ENCODE assay signal across 8 mouse cellular contexts in the genomic region with DNA sequence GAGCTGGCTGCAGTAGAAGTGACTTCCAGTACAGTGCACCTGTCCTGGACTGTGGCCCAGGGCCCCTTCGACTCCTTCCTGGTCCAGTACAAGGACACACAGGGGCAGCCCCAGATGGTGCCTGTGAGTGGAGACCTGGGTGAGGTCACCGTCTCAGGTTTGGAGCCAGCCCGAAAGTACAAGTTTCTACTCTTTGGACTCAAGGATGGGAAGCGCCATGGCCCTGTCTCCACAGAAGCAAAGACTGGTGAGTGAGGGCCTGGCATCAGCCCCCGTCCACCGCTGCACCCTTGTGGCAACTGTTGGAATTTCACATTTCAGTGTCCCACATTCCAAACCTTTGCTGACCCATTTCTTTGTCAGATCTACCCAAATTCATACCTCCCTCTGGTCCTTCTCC. TPM values are rescaled to one million over a fixed set of nuclear protein-coding genes. Genes with fewer than 3 reads are reported as not detected.
DNase-seq lines count a peak whose midpoint lies in the region; ATAC-seq lines count a peak whose summit lies in the region.

No protein-coding gene starts in this region.

- ATAC-seq in megakaryocyte, adult 5-6 weeks (ENCODE audit: poor library complexity, severe bottlenecking): 0 out of 2 replicates have a peak, but pooled peaks have one; percentile 52

- DNase-seq in gastrocnemius, adult 18-20 months (ENCODE audit: low spot score): peak; percentile 59
- no peak for DNase-seq in gastrocnemius, adult 8-10 months (ENCODE audit: low spot score in 2 of 2)
- peak; percentile 34 for DNase-seq in ES-CJ7 (ENCODE audit: low read depth, low spot score)
- peak; percentile 44 for DNase-seq in cerebellum, adult 9-11 months
- DNase-seq in heart, adult 9 months (ENCODE audit: low spot score in 2 of 2): peak; percentile 35 to 64
- peak; percentile 20 for DNase-seq in layer of hippocampus, adult 9-10 months (ENCODE audit: low spot score)
- DNase-seq in thymus, postnatal 0 days (ENCODE audit: low spot score): peak; percentile 15

RNA-seq across cellular contexts. Expression of a gene that starts 30.7 kb away (rescaled TPM):
- 10 to 100 TPM in 1 of 2 experiments, 1 to 10 TPM in 1; 4.3 to 11.7 TPM for total RNA-seq in gastrocnemius, adult 18-20 months (2021)
- total RNA-seq in gastrocnemius, adult 8-10 months (2022): 10 to 100 TPM in 1 of 4 experiments, 1 to 10 TPM in 3; 1.3 to 10.9 (median 4.9) TPM
- total RNA-seq in megakaryocyte, adult 5-6 weeks (2015): 0.52 and 1.7 TPM in 2 replicates
- 0.37 TPM in 1 of 2 replicates, not detected in the other for total RNA-seq in megakaryocyte, adult 5-6 weeks (2017)
- 0.32 and 0.49 TPM in 2 replicates for polyA plus RNA-seq in thymus, postnatal 0 days (2015; fragmentation: Nextera tagmentation; extraction: Ambion mirVana)

RNA-seq across cellular contexts. Expression of a gene that starts 42.6 kb away (rescaled TPM):
- total RNA-seq in gastrocnemius, adult 18-20 months (2021): 10 to 100 TPM; 28.3 to 32.8 TPM
- 10 to 100 TPM; 18.1 to 27.4 (median 23.3) TPM for total RNA-seq in gastrocnemius, adult 8-10 months (2022)
- 0.02 and 0.04 TPM in 2 replicates for total RNA-seq in megakaryocyte, adult 5-6 weeks (2015)
- total RNA-seq in megakaryocyte, adult 5-6 weeks (2017): under 0.01 and 0.08 TPM in 2 replicates
- polyA plus RNA-seq in thymus, postnatal 0 days (2015; fragmentation: Nextera tagmentation; extraction: Ambion mirVana): 0.54 and 0.59 TPM in 2 replicates

Comparison
In these comparisons a context has a peak if more than half of its experiments do, and no peak if none do; other contexts are left out.
1. DNase-seq: peak in gastrocnemius, adult 18-20 months (single experiment), ES-CJ7 (single experiment), cerebellum, adult 9-11 months (single experiment), heart, adult 9 months (2 of 2), layer of hippocampus, adult 9-10 months (single experiment) and thymus, postnatal 0 days (single experiment); none in gastrocnemius, adult 8-10 months (0 of 2).
2. RNA of a gene that starts 42.6 kb away (total RNA-seq): 28.3 to 32.8 TPM in gastrocnemius, adult 18-20 months and 18.1 to 27.4 TPM in gastrocnemius, adult 8-10 months; under 0.01 to 0.08 TPM in megakaryocyte, adult 5-6 weeks; every median in the first group is over 10 times any median in the second.